Mouse (Mus musculus): ENCODE measurements at regions not wholly inside any gene's neighbourhood (a gene's known extent, or its start where the extent isn't known, plus 50 kb on each side); places are given as distances from the start of the nearest gene placed in this dataset.

- TF ChIP-seq MAX (IDR thresholded peaks at IDR 0.05; ENCODE audit: low read length) (no peak), ZNF384 (IDR thresholded peaks at IDR 0.05; ENCODE audit: low read depth, low read length) (no peak), POLR2AphosphoS5 (IDR thresholded peaks at IDR 0.05; ENCODE audit: borderline replicate concordance, low read depth, low read length) (no peak), E2F4 (IDR thresholded peaks at IDR 0.05; ENCODE audit: borderline replicate concordance, low read depth, low read length) (no peak), KAT2A (conservative IDR thresholded peaks at IDR 0.05; ENCODE audit: low read depth, low read length) (no peak), ELF1 (IDR thresholded peaks at IDR 0.05; ENCODE audit: low read depth, low read length) (no peak), TCF12 (IDR thresholded peaks at IDR 0.05; ENCODE audit: low read depth, low read length) (no peak), USF2 (IDR thresholded peaks at IDR 0.05; ENCODE audit: borderline replicate concordance in 1 of 2, insufficient read depth in 1 of 2, low read depth in 1 of 2, low read length in 2 of 2) (no peak), TBP (IDR thresholded peaks at IDR 0.05; ENCODE audit: low read depth, low read length) (no peak), EP300 (IDR thresholded peaks at IDR 0.05; ENCODE audit: low read depth in 1 of 2, low read length in 2 of 2) (no peak), RCOR1 (IDR thresholded peaks at IDR 0.05; ENCODE audit: low read depth, low read length) (no peak), ZC3H11A (IDR thresholded peaks at IDR 0.05; ENCODE audit: low read depth, low read length) (no peak), NELFE (IDR thresholded peaks at IDR 0.05; ENCODE audit: low read depth, low read length) (no peak)
- no peaks in the 10 kb centered on the region for H3K9me3 ChIP-seq (replicated peaks; ENCODE audit: insufficient read depth, low read length)
- H3K27me3 ChIP-seq (ENCODE audit: control insufficient read depth in 1 of 2, insufficient read depth in 2 of 2, low read length in 2 of 2): no peaks in the 10 kb centered on the region; a peak in 1 of 4 replicates
- H3K27ac ChIP-seq (ENCODE audit: control insufficient read depth, low read depth, low read length): no peak overlapping the region
- no peaks in the 10 kb centered on the region for H3K36me3 ChIP-seq (ENCODE audit: control insufficient read depth in 1 of 2, insufficient read depth in 2 of 2, low read length in 2 of 2)
- DNase-seq (ENCODE audit: low read depth, low spot score): no peak
- no peaks in the 10 kb centered on the region for H3K4me1 ChIP-seq (ENCODE audit: control insufficient read depth in 1 of 2, insufficient read depth in 2 of 2, low read length in 2 of 2)
- H3K4me3 ChIP-seq (ENCODE audit: control insufficient read depth in 1 of 2, insufficient read depth in 1 of 2, low read depth in 2 of 2, low read length in 2 of 2): no peak overlapping the region
- H3K79me2 ChIP-seq (ENCODE audit: control insufficient read depth, insufficient read depth, low read length, poor library complexity): no peaks in the 10 kb centered on the region
- H3K9ac ChIP-seq (ENCODE audit: control insufficient read depth, low read depth, low read length, poor library complexity, severe bottlenecking): no peak overlapping the region
These were observed 415.6 kb upstream of the 1700008P02Rik start for GRCm38 (mm10) chr3:7035833-7036232.

- H3K4me1 ChIP-seq (ENCODE audit: control insufficient read depth in 1 of 2, insufficient read depth in 2 of 2, low read length in 2 of 2): no peaks in the 10 kb centered on the region
- H3K27ac ChIP-seq (ENCODE audit: control insufficient read depth, low read depth, low read length): no peak overlapping the region
- peak; percentile 65 for DNase-seq (ENCODE audit: low read depth, low spot score)
- TF ChIP-seq GATA1 (IDR thresholded peaks at IDR 0.05; ENCODE audit: low read depth, low read length) (no peak), CTCF (IDR thresholded peaks at IDR 0.05 in 2 of 3, conservative IDR thresholded peaks at IDR 0.05 in 1 of 3; ENCODE audit: control insufficient read depth in 1 of 3, insufficient read depth in 1 of 3, low read depth in 2 of 3, low read length in 3 of 3, poor library complexity in 1 of 3, severe bottlenecking in 1 of 3) (peak; percentile 47 to 75 (median 74)), TCF12 (IDR thresholded peaks at IDR 0.05; ENCODE audit: low read depth, low read length) (no peak), ZC3H11A (IDR thresholded peaks at IDR 0.05; ENCODE audit: low read depth, low read length) (peak; percentile 81), POLR2AphosphoS2 (IDR thresholded peaks at IDR 0.05; ENCODE audit: low read length) (no peak), UBTF (IDR thresholded peaks at IDR 0.05; ENCODE audit: borderline replicate concordance, insufficient read depth, low read depth, low read length) (no peak), USF1 (IDR thresholded peaks at IDR 0.05; ENCODE audit: low read depth, low read length) (no peak), SMC3 (IDR thresholded peaks at IDR 0.05; ENCODE audit: low read depth, low read length) (peak; percentile 78), RAD21 (IDR thresholded peaks at IDR 0.05; ENCODE audit: low read depth, low read length) (peak; percentile 90), MEF2A (IDR thresholded peaks at IDR 0.05; ENCODE audit: extremely low read depth, insufficient replicate concordance, low read depth, low read length, poor library complexity, severe bottlenecking) (no peak), CHD2 (IDR thresholded peaks at IDR 0.05; ENCODE audit: low read length) (no peak), MAZ (IDR thresholded peaks at IDR 0.05; ENCODE audit: low read depth, low read length) (no peak)
- no peak overlapping the region for H3K4me3 ChIP-seq (ENCODE audit: control insufficient read depth in 1 of 2, insufficient read depth in 1 of 2, low read depth in 2 of 2, low read length in 2 of 2)
- no peak overlapping the region for H3K9ac ChIP-seq (ENCODE audit: control insufficient read depth, low read depth, low read length, poor library complexity, severe bottlenecking)
- H3K9me3 ChIP-seq (replicated peaks; ENCODE audit: insufficient read depth, low read length): no peaks in the 10 kb centered on the region
- H3K79me2 ChIP-seq (ENCODE audit: control insufficient read depth, insufficient read depth, low read length, poor library complexity): no peaks in the 10 kb centered on the region
- H3K36me3 ChIP-seq (ENCODE audit: control insufficient read depth in 1 of 2, insufficient read depth in 2 of 2, low read length in 2 of 2): no peaks in the 10 kb centered on the region
- no peaks in the 10 kb centered on the region for H3K27me3 ChIP-seq (ENCODE audit: control insufficient read depth in 1 of 2, insufficient read depth in 2 of 2, low read length in 2 of 2)
These were observed 407.6 kb upstream of the 1700008P02Rik start for GRCm38 (mm10) chr3:7027845-7028244.

All from MEL (cell line).